Mouse (Mus musculus): ENCODE measurements around the gene Gm9045.
"Not testable (repeated sequence)": the region's sequence is repeated elsewhere in the genome, so short reads cannot be mapped to it uniquely, and the experiment has no call there.

Gm9045 gene

DNA sequence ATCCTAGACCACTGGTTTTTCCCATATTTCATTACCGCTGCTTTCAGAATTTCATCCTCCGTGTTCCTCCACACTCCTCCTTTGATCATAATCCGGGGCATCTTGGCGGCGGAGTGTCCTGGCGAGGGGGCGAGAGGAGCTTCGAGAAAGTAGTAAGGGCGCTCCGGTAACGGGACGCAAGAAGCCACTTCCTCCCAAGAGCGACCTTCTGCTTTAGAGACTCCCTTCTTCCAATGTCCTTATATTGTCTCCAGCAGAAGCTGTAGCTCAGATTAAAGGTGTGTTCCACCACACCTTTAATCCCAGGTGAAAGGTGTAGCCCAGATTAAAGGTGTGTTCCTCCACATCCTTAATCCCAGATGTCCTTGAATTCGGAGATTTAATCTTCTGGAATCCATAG lies at the start of gene Gm9045:
Gene Gm9045 (minus strand): TSS at position 101 of the 400 bp plus-strand sequence.
- in situ Hi-C loops (cut with MboI; ENCODE audit: unreplicated experiment in 2 of 2) = not testable (repeated sequence)

DNA sequence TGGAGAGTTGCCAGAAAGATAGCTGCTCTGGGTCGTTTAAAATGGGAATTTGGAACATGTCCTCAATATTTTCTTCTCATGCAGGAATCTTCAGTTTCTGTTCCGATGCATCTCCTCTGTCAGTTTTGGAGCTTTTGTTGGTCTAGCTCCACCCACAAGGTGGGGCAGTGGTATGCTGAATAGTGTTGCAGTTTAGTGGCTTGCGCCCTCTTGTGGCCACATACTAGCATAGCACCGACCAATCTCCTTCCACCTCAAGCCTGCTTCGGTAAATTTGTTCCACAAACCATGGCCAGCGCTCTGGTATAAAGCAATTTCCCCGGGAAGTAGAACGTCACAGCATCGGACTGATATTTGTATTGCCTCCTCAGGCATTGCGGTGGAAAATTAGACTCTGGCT lies 32.8 kb upstream of the Gm9045 start:
- in situ Hi-C loops (cut with MboI; ENCODE audit: unreplicated experiment in 2 of 2) = no loop called here

DNA sequence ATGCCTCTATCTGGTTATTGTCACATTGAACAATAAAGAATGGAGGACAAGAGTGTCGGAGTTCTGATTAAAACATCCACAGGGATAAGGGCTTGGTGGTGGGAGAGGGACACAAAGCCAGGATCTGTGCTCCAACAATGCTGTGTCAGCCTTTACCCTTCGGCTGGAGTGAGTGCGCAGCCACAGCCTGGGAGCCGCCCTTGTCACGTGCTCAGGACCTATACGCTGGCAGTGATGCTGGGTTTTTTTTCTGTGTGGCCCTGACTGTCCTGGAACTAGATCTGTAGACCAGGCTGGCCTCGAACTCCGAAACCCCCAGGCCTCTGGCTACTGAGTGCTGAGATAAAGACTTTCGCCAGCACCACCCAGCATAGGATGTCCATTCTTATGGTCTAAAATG lies 31.9 kb upstream of the Gm9045 start:
- in situ Hi-C loops (cut with MboI; ENCODE audit: unreplicated experiment in 2 of 2) = no loop called here

DNA sequence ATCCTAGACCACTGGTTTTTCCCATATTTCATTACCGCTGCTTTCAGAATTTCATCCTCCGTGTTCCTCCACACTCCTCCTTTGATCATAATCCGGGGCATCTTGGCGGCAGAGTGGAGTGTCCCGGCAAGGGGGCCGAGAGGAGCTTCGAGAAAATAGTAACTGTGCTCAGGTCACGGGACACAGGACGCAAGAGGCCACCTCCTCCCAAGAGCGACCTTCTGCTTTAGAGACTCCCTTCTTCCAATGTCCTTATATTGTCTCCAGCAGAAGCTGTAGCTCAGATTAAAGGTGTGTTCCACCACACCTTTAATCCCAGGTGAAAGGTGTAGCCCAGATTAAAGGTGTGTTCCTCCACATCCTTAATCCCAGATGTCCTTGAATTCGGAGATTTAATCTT lies 16.4 kb upstream of the Gm9045 start, which contains the start of gene Gm9049:
Gene Gm9049 (minus strand): TSS at position 101 of the 400 bp plus-strand sequence.
- in situ Hi-C loops (cut with MboI; ENCODE audit: unreplicated experiment in 2 of 2) = not testable (repeated sequence)

DNA sequence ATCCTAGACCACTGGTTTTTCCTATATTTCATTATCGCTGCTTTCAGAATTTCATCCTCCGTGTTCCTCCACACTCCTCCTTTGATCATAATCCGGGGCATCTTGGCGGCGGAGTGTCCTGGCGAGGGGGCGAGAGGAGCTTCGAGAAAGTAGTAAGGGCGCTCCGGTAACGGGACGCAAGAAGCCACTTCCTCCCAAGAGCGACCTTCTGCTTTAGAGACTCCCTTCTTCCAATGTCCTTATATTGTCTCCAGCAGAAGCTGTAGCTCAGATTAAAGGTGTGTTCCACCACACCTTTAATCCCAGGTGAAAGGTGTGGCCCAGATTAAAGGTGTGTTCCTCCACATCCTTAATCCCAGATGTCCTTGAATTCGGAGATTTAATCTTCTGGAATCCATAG lies 10.9 kb upstream of the Gm9045 start, which contains the start of gene Gm9048:
Gene Gm9048 (minus strand): TSS at position 101 of the 400 bp plus-strand sequence.
- in situ Hi-C loops (cut with MboI; ENCODE audit: unreplicated experiment in 2 of 2) = not testable (repeated sequence)

DNA sequence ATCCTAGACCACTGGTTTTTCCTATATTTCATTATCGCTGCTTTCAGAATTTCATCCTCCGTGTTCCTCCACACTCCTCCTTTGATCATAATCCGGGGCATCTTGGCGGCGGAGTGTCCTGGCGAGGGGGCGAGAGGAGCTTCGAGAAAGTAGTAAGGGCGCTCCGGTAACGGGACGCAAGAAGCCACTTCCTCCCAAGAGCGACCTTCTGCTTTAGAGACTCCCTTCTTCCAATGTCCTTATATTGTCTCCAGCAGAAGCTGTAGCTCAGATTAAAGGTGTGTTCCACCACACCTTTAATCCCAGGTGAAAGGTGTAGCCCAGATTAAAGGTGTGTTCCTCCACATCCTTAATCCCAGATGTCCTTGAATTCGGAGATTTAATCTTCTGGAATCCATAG lies 5.5 kb upstream of the Gm9045 start, which contains the start of gene Gm9046:
Gene Gm9046 (minus strand): TSS at position 101 of the 400 bp plus-strand sequence.
- in situ Hi-C loops (cut with MboI; ENCODE audit: unreplicated experiment in 2 of 2) = not testable (repeated sequence)

DNA sequence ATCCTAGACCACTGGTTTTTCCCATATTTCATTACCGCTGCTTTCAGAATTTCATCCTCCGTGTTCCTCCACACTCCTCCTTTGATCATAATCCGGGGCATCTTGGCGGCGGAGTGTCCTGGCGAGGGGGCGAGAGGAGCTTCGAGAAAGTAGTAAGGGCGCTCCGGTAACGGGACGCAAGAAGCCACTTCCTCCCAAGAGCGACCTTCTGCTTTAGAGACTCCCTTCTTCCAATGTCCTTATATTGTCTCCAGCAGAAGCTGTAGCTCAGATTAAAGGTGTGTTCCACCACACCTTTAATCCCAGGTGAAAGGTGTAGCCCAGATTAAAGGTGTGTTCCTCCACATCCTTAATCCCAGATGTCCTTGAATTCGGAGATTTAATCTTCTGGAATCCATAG lies 5.3 kb downstream of the Gm9045 start, which contains the start of gene Gm9044:
Gene Gm9044 (minus strand): TSS at position 101 of the 400 bp plus-strand sequence.
- in situ Hi-C loops (cut with MboI; ENCODE audit: unreplicated experiment in 2 of 2) = not testable (repeated sequence)

DNA sequence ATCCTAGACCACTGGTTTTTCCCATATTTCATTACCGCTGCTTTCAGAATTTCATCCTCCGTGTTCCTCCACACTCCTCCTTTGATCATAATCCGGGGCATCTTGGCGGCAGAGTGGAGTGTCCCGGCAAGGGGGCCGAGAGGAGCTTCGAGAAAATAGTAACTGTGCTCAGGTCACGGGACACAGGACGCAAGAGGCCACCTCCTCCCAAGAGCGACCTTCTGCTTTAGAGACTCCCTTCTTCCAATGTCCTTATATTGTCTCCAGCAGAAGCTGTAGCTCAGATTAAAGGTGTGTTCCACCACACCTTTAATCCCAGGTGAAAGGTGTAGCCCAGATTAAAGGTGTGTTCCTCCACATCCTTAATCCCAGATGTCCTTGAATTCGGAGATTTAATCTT lies 10.8 kb downstream of the Gm9045 start, which contains the start of gene Gm9040:
Gene Gm9040 (minus strand): TSS at position 101 of the 400 bp plus-strand sequence.
- in situ Hi-C loops (cut with MboI; ENCODE audit: unreplicated experiment in 2 of 2) = not testable (repeated sequence)

DNA sequence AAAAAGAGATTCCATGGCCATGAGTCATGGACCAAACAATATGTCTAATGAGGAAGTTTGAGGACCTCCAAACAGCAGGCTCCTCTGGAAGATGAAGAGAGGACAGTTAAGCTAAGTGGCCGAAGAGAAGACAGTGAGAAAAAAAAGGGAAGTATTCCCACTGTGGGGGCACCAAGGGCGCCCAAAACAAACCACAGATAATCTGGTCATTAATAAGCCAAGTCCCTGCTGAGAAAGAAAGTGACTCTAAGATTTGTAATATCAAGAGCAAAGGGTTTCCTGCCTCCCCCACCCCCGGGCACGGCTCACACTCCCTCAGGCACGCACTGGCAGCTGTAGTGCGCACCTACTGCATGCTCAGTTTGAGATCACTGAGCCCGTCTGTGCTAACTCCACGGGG lies 18.6 kb downstream of the Gm9045 start:
- in situ Hi-C loops (cut with MboI; ENCODE audit: unreplicated experiment in 2 of 2) = no loop called here

DNA sequence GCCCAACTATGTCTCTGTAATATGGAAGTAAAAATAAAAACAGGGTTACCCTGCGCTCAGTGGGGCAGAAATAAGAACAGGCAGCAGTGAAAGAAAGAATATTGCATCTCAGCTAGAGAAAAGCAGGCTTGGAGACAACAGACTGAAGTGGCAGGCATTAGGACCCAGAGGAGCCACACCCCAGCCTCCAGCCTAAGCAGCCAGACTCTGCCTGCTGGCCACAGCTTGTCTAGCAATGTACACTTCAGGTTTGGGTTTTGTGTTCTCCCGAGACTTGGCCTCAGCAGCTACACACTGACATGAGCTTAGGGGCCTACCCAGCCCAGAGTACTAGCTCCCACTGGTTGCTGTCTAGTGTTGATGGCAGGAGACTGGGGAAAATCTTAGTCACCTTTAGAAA lies 35.5 kb downstream of the Gm9045 start:
- in situ Hi-C loops (cut with MboI; ENCODE audit: unreplicated experiment in 2 of 2) = not testable (repeated sequence)

DNA sequence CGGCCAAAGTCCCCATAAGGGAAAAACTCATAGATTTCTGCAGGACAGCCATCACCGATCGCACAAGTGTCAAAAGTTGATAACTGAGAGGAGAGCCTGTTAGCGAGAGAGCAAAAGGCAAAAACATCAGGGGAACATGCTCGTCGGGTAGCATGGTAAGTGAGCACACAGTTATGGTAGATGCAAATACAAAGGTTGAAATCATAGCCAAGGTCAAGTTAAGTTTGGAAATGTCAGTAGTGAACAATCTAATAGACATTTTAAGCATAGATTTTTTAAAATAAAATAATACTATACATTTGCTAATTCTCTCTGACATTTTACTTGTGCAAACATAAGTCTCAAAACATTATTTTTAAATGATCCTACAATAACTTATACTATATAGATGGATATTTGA lies 42.7 kb downstream of the Gm9045 start, which contains the start of gene Iltifb:
Gene Iltifb (minus strand): TSS at position 101 of the 400 bp plus-strand sequence.
- in situ Hi-C loops (cut with MboI; ENCODE audit: unreplicated experiment in 2 of 2) = no loop called here
